Mouse (Mus musculus) splenic B cell, adult 2 months (primary cell): Measurements from ENCODE around the gene Aqp2.

Source experiments
- DNase-seq: peaks from one replicate; pipeline ENCODE4 v3.0.0-alpha.2; 2011; ENCODE audit warnings: low read depth, low spot score
- H3K27me3 ChIP-seq: 2 replicates; pipeline ENCODE4 v1.6.1; 2012; ENCODE audit warnings: mild to moderate bottlenecking, low read length, moderate library complexity, mixed read lengths; ENCODE audit not compliant: control insufficient read depth, poor library complexity, insufficient read depth, severe bottlenecking
- H3K36me3 ChIP-seq: 2 replicates; pipeline ENCODE4 v1.6.1; 2012; ENCODE audit warnings: mild to moderate bottlenecking, low read length, moderate library complexity, mixed read lengths; ENCODE audit not compliant: control insufficient read depth, poor library complexity, insufficient read depth, severe bottlenecking

Aqp2 gene

DNA sequence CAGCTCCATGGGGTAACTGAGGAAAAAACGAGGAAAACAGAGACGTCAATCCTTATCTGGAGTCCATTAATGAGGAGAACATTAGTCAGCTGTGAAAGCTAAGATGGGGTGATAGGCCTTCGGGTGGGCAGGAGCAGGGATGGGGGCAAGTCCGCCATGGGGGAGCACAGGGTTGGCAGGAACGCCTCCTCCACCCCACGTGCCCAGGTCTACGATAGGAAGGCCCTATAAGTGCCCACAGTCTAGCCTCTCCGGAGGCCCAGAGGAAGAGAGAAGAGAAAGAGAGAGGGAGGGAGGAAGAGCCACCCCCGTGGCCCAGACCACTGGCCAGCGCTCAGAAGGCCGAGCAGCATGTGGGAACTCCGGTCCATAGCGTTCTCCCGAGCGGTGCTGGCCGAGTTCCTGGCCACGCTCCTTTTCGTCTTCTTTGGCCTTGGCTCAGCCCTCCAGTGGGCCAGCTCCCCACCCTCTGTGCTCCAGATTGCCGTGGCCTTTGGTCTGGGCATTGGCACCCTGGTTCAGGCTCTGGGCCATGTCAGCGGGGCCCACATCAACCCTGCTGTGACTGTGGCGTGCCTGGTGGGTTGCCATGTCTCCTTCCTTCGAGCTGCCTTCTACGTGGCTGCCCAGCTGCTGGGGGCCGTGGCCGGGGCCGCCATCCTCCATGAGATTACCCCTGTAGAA lies at the start of gene Aqp2:
Gene Aqp2 (plus strand): TSS at position 254 of the 684 bp plus-strand sequence.
- Histone ChIP-seq H3K36me3 (no peaks in the 10 kb centered on the region), H3K27me3 (no peaks in the 10 kb centered on the region)
- DNase-seq, result no peak

DNA sequence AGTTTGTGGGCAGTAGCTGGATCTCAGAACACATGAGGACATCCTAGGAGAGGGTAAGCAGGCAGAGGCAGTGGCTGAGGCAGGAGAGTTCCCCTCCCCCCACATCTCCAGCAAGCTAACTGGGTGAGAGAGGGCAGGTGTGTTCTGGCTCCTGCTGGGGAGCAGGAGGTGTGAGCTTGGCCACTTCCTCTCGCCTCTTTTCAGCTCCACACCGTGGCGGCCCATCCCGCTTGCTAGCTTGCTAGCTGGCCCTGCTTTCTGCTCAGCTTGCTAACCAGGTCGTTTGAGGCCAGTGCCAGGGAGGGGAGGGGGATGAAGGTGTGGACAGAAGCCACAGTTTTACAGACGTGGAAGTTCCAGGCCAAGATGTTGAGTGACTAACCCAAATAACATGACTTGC lies 47.7 kb upstream of the Aqp2 start:
- Histone ChIP-seq H3K27me3 (no peaks in the 10 kb centered on the region), H3K36me3 (no peaks in the 10 kb centered on the region)
- no peak for DNase-seq

DNA sequence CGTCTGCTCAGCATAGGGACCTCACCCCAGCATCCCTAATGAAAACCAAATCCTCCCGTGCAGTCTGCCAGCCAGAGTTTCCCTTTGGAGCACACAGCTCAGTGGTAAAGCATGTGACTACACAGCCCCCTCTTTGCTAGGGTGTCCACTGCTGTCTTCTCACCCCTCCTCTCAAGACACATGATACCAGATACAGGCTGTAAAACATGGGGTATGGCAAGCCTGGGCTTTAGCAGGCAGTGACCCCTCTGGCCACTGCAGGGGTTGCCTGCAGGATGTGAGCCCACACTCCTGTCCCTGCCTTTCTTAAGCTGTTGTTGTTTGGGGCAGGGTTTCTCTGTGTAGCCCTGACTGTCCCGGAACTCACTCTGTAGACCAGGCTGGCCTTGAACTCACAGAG lies 46.8 kb upstream of the Aqp2 start:
- no peaks in the 10 kb centered on the region for H3K36me3 ChIP-seq
- no peak for DNase-seq

DNA sequence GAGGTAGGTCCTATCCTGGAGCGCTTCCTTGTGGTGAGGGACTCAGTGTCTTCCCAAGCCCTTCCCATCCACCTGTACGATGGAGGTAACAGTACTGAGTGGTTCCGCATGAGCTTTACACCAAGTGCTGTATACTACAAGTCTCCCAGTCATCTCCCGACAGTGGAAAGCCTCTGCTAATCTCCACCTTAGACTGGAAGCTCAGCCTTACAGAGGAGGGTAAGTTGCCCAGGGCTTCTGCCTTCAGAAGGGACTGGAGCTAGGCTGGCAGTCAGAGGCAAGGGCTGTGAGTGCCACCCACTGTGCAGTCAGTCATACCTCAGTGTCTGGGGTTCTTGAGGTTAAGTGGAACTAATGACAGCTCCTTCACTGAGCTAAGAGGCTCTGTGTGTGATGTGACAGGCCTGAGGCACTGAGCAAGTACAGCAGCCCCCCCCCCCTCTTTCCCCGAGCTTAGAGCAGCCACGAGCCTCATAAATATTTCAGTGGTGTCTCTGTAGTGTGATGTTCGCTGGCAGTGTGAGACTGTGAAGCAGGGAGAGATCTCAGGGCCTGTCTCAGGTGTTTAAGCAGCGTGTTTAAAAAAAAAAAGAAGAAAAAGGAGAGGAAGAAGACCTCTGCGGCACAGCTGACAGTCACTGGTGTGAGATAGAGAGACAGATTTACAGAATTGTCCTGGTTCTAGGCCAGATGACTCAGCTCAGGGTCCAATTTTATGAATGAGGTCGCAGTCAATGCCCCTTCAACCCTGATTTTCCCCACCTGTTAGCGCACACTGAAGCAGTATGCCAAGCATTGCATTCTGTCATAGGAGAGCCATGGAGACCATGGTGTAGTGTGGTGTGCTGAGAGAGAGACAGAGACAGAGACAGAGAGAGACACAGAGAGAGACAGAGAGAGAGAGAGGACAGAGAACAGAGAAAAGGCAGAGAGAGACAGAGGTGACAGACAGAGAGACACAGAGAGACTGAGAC lies 41.7 kb upstream of the Aqp2 start:
- H3K27me3 ChIP-seq, result no peaks in the 10 kb centered on the region
- no peak for DNase-seq
- no peaks in the 10 kb centered on the region for H3K36me3 ChIP-seq

More for the DNA sequence above, 46.8 kb upstream of the Aqp2 start:
- no peaks in the 10 kb centered on the region for H3K27me3 ChIP-seq

DNA sequence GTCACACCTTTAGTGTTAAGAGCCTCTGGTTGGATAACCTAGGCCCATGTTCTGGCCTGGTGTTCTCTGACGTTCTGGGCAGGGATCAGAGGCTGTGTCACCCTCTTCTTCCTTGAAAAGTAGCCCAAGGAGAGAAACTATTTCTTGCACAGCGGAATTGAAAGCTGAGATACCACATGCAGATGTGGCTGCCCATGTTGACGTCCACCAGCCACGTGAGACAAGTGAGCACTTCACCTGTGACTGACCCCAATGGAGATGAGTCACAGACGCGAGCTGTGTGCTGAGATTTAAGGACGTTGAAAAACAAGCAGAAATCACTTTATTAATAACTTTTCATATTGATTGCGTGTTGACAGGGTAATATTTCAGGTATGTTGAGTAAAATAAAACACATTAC lies 39.0 kb upstream of the Aqp2 start:
- Histone ChIP-seq H3K36me3 (no peaks in the 10 kb centered on the region), H3K27me3 (no peaks in the 10 kb centered on the region)
- DNase-seq, result no peak

DNA sequence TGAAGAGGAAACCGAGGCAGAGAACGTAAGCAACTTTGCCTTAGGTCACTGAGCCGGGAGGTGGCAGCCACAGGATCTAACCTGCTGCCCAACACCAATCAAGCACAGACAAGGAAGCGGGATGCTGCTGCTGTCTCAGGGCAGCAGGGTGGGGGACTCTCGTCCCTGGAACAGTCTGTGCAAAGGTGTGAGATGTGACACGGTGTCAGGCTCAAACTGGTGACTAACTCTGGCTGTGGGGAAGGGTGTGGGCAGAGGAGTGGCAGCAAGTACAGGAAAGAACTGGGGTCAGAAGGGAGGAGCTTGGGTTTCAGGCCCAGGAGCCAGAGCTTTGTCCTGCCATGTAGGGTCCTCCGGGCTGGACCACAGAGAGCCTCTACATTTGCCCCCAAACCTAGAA lies 34.8 kb upstream of the Aqp2 start:
- H3K36me3 ChIP-seq, result no peaks in the 10 kb centered on the region
- no peak for DNase-seq
- H3K27me3 ChIP-seq, result no peaks in the 10 kb centered on the region

DNA sequence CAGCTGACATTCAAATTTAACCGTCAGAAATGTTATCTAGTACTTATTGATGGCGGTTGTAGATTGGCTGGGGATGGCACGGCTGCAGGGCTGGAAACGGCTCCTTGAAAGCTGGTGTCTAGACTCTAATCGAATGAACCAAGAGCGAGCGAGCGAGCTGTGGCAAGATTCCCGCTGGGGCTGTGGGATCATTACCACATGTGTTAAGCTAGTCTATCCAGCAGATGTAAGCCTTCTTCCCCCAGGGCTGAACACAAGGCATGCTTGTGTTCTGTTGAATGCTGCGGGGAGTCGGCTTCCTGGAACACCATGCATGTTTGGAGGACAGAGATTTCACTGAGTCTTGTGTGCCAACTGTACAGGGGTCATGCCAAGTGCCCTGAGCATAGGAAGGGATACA lies 32.3 kb upstream of the Aqp2 start:
- H3K27me3 ChIP-seq, result no peaks in the 10 kb centered on the region
- no peak for DNase-seq
- H3K36me3 ChIP-seq, result no peaks in the 10 kb centered on the region

DNA sequence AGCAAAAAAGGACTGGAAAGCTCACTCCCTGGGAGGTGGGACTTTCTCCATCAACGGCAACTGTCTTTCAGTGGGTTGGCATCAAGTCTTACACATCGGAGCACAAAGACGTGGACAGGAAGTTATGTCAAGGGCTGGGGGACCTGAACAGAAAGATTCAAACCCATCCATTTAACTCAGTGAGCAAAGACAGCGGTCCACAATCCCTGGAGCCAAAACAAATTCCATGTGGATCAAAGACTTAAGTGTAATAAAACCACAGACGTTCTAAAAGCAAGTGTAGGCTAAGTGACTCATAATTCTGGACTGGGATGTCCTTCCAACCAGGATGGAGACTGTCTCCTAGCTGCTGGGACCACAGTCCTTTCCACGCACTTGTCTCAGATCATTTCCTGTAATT lies 31.1 kb upstream of the Aqp2 start:
- no peaks in the 10 kb centered on the region for H3K36me3 ChIP-seq
- no peaks in the 10 kb centered on the region for H3K27me3 ChIP-seq
- DNase-seq, result no peak

DNA sequence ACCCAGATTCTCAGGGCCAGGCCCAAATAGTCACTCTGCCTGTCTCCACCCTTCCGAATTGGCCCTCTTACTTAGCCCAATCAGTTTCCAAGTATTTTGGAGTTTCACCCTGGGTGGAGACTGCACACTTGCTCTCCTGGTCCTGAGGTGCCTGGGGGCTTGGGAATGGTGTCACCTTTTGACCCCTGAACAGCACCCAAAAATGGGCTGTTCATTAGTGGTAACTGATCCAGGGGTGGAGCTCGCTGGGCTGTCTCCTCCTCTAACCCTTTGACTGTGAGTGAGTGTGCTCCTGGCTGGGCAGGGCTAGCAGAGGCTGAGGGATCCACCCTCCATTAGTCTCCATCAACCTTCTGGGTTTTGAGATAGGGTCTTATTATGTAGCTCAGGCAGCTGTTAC lies 29.0 kb upstream of the Aqp2 start:
- Histone ChIP-seq H3K36me3 (no peaks in the 10 kb centered on the region), H3K27me3 (no peaks in the 10 kb centered on the region)
- no peak for DNase-seq

DNA sequence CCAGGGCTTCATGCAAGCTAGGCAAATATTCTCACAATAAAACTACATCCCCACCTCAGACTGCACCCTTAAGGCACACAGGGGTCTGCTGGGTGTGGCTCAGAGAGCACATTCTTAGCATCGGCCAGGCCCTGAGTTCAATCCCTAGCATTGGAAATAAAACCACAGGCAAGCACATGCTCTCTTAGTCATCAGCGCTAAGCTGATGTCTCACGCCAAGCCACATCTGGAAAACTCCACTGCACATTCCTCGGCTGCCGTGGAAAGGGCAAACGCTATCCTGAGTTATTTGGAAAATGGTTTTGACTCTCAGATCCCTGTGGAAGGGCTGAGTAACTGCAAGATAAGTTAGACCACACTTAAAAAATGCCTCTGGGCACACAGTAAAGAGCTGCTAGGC lies 25.1 kb upstream of the Aqp2 start:
- DNase-seq, result no peak
- Histone ChIP-seq H3K27me3 (no peaks in the 10 kb centered on the region), H3K36me3 (no peaks in the 10 kb centered on the region)

DNA sequence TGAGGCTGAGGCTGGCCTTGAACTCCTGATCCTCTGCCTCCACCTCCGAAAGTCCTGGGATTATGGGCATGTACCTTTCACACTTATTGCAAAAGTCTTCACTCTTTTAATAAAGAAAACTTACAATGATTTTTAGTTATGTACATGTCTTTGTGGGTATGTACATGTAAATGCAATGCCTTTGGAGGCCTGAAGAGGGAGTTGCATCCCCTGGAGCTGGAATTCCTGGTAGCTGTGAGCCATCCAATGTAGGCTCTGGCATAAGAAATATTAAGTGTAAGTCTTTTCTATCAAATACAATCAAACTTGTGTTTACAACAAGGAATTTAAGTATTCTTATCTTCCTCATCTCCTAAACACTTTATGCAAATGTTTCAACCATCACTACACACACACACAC lies 19.9 kb upstream of the Aqp2 start:
- no peaks in the 10 kb centered on the region for H3K36me3 ChIP-seq
- DNase-seq, result no peak
- H3K27me3 ChIP-seq, result no peaks in the 10 kb centered on the region

DNA sequence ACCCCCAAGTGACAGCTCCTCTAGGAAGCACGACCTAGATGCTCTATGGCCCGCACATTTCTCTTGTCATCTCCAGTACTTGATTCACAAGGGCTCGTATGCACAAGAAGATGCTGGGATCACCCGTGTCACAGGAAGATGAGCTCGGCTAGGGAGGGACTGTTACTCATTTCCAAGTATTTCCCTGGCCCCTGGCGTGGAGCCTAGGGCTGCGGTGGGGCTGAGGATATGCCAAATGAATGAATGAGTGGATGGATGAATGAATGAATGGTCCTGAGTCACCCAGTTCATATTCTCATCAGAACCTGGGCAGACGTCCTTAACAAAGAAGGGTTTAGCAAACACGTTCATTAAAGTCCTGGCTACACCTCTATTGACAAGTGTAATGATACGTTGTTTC lies 18.6 kb upstream of the Aqp2 start:
- Histone ChIP-seq H3K27me3 (no peaks in the 10 kb centered on the region), H3K36me3 (no peaks in the 10 kb centered on the region)
- no peak for DNase-seq

DNA sequence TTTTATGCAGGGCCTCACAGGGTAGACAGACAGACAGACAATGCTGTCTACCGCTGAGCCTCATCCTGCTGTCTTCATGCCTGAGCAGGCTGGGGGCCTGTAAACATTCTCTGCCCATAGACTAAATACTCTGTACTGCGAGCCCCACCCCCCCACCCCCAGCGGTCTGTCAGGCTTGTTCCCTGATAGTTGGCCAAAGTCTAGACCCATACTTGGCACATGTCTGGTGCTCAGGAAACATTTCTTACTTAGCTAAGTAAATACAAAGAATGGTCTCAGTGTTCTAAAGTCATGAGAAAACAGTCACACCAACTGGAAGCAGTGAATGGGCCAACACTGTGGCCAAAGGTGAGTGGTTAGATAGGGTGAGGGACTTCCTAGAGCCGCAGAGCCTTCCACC lies 11.5 kb upstream of the Aqp2 start:
- Histone ChIP-seq H3K36me3 (no peaks in the 10 kb centered on the region), H3K27me3 (no peaks in the 10 kb centered on the region)
- no peak for DNase-seq

DNA sequence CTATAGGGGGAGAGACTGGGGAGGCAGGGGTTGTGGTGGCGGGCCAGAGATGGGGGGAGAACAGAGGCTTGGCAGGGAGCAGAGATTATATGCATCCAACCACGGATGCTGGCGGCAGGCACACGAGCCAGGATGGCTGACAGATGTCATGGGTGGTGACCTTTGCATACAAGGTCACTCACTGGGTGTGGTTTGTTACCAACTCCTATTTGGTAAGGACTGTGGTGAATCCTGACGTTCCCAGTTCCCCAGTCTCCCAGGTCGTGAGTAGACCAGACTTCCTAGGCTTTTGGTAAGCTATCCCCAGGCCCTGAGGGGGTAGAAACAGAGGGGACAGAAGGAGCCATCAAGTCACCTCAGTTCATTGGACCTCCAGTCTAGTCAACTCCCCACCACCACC lies 10.2 kb upstream of the Aqp2 start:
- DNase-seq, result no peak
- Histone ChIP-seq H3K36me3 (no peaks in the 10 kb centered on the region), H3K27me3 (no peaks in the 10 kb centered on the region)

DNA sequence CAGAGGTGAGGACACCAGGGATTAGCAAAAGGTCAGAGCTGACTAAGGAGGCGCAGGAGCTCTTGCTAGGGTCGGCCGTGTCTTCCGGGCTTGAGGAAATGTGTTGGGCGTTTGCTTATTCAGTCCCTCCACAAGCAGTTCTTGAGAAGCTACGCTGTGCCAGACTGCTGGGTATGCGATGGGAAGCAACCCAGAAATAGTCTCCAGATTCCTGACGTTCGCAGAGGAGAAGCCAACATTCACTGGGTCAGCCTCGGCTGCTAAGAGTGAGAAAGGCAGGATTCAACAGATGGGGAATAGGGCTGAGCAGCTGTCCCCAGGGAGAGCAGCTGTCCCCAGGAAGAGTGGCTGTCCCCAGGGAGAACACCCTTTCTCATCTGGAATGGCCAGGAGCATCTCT lies 9.7 kb upstream of the Aqp2 start:
- no peaks in the 10 kb centered on the region for H3K36me3 ChIP-seq
- H3K27me3 ChIP-seq, result no peaks in the 10 kb centered on the region
- no peak for DNase-seq
